Mouse (Mus musculus): Measurements from ENCODE around the gene Plekhm2.

The Plekhm2 gene

DNA sequence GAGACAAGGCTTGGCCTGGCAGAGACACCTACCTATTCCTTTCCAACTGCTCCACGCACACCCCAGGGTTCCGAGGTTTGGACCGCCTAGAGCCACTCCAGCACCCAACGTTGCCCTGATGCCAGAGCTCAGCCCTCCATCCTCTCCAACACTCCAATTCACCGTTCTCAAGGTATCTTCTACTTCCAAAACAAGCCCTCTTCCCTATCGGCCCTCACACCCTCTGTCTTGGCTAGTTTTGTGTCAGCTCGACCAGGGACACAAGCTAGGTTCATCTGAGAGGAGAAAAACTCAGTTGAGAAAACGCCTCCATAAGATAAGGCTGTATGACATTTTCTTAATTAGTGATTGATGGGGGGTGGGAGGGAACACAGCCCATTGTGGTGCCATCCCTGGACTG lies at the start of gene Plekhm2:
Gene Plekhm2, minus strand, starts transcription at position 101 of the 400 bp plus-strand sequence.
- DNase-seq (ENCODE audit: low spot score): no peak

DNA sequence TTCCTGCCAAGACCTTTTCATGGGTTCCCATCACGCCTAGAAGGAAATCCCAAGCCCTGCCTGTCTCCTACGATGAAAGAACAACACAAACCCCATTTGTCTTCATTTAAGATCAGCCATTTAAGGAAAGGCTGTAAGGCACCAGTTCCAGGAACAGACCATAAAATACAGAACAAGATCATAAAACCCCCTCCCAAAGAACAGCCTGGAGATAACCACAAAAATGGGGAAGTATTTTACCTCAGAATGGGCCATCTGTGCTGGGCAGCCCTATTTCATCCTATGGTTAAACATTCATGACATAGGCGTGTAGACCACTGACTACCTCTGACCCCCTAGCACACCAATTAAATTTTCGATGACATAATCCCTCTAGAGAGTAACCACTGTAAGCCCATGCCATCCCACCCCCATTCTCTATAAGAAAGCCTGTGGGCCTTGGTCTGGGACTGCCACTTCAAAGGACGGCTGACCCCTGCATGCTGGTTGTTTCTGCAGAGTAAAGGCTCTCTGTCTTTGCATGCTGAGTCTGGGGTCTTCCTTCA lies 49.0 kb upstream of the Plekhm2 start:
- DNase-seq (ENCODE audit: low spot score): no peak

DNA sequence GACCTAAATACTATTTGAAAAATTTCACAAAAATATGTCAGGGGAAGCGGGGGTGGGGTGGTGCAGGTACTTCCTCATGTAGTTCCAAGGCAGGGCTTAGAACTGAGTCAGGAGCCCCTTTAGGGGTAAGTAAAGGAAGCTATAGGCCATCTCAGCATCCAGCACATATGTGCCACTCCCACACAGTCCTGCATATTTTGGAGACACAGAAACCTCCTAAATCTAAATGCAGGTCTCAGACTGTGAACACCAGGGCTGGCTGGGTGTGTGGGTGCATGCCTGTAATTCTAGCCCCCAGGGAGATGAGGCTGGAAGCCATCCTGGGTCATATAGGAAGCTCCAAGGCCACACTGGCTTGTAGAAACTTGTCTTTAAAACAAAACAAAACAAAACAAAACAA lies 46.6 kb upstream of the Plekhm2 start:
- no peak for DNase-seq (ENCODE audit: low spot score)

DNA sequence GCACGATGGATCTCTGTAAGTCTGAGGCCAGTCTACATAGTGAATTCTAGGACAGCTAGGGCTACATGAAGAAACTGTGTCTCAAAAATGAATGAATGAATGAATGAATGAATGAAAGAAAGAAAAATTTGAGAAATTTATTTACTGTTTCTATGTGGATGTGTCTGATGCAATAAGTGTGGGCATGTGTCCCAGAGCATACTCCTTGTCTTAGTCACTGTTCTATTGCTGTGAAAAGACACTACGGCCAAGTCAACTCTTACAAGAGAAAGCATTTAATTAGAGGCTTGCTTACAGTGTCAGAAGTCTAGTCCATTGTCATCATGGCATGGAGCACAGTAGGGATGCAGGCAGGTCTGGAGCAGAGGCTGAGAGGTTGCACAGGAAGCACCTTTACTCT lies 44.3 kb upstream of the Plekhm2 start:
- DNase-seq (ENCODE audit: low spot score): no peak

DNA sequence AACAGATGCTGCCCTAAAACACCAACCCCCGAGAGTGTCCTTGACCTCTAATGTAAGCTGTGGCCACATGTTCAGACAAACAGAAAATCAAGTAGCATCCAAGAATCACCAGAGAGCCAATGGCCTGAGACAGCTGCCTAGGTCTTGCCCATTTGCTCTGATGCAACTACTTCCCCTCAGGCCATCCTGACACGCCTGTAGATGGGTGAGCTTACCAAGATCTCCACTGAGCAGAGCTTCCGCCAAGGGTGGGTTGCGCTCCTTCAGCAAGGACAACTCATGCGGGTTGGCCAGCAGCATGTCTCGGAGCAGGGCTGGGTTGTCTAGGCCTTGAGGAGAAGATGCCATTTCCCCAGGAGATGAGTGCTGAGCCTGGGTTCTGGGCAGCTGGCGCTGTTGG lies 43.3 kb upstream of the Plekhm2 start:
- no peak for DNase-seq (ENCODE audit: low spot score)

DNA sequence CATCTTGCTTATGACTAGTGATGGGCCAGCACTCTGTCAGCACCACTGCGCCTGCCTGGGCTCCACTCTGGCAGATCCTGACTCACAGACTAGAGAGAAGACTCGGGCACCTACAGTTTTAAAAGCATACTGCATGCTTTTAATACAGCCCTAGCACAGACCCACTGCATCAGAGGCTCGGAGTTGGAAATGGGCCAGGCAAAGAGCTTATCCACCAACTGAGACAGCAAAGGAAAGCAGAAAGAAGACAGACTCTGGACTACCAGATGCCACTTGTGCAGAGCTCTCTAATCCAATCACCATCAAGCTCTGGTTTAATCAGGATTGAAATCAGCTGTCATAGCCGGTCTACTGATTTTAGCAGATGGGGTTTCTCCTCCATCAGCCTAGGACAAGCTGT lies 40.6 kb upstream of the Plekhm2 start:
- peak; percentile 79 for DNase-seq (ENCODE audit: low spot score)

DNA sequence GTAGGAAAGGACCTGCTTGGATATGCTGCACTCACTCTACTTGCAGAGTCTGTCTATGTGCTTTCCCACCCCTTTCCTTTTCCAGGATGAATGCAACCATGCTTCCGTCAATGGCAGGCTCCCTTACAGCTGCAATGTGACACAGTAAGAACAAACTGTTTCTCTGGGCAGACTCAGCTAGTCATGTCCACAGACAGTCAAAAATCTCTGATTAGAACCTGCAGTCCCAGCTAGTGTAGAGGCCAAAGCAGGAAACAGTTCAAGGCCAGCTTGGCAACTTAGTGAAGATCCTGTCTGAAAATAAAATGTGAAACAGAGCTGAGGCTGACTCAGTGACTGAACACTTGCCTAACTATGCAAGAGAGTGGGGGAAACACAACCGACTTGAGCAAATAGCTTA lies 39.9 kb upstream of the Plekhm2 start:
- no peak for DNase-seq (ENCODE audit: low spot score)

DNA sequence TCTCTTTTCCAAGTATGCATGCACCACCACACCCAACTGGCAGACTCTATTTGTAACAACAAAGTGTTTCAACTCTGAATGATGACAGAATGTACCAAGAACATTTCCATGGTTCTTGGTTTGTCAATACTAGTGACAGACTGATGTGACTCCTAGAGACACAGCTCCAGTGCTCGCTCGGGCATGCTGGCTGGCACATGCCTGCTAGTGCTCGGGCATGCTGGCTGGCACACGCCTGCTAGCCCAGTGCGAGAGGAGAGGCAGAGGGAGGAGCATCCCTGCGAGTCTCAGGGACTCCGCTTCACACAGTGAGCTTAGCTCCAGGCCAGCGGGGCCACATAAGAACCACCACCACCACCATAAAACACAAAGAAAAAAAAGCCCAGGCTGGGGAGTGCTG lies 30.0 kb upstream of the Plekhm2 start:
- no peak for DNase-seq (ENCODE audit: low spot score)

DNA sequence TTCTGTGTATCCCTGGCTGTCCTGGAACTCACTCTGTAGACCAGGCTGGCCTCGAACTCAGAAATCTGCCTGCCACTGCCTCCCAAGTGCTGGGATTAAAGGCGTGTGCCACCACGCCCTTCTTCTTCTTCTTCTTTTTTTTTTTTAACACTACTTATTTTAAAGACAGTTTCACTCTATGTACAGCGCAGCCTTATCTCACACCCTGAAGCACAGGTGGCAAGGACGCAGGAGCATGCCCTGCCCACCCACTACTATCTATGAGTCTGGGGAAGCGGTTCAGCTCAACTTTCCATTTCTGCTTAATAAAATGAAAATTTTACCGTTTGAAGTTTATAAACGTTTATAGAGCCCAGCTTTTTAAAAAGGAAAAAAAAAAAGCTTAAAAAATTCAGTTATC lies 23.8 kb upstream of the Plekhm2 start:
- DNase-seq (ENCODE audit: low spot score): no peak

DNA sequence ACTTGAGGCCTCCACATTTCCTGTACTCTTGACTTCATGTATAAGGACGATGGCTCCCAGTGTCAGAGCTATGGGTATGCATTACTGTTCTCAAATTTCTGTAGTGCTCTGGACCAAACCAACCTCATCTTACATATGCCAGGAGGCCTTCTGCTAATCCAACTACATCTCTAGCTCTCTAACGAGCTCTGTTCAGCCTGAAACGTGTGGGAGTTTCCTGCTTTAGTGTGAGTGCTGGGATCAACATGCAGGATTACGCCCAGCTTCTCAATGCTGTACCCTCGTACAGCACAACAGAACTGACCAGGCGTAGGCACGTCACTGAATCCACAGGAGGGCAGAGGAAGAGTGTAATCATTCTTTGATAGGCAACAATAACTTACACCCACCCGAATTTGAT lies 21.8 kb upstream of the Plekhm2 start:
- no peak for DNase-seq (ENCODE audit: low spot score)

DNA sequence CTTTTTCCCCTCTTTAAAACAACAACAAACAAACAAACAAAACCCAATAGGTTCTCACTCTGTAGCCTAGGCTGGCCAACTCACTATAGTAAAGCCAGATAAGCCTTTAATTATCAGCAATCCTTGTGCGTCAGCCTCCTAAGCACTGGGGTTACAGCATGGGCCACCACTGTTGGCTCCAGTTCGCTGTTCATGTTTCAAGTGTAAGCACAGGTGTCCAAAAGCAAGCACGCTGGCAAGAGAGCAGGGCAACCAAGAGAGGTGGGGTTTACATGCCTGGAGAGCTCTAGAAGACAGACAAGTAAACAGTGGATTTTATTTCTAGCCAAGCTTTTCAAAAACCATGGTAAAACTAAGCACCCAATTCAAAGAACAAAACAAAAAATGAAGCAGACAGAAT lies 21.4 kb upstream of the Plekhm2 start:
- no peak for DNase-seq (ENCODE audit: low spot score)

DNA sequence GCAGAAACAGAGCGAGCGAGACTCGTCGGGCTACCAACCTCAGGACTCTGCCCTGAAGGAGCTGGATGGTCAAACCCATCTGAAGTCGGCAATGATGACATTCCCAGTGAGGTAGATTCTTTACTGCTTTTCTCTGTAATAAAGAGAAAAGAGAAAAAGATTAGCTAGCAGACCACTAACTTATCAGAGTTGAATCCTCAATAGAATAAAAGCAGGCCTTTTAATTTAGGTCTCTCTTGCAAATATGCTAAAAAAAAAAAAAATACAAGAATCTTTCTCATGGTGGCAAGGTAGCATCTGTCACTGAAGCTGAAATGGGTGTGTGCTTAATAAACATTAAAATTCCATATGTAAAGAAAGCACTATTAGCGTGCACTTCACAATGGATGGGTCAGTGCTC lies 20.8 kb upstream of the Plekhm2 start, which contains the start of gene Rsc1a1:
Gene Rsc1a1, minus strand, starts transcription at position 101 of the 400 bp plus-strand sequence.
- DNase-seq (ENCODE audit: low spot score): no peak

DNA sequence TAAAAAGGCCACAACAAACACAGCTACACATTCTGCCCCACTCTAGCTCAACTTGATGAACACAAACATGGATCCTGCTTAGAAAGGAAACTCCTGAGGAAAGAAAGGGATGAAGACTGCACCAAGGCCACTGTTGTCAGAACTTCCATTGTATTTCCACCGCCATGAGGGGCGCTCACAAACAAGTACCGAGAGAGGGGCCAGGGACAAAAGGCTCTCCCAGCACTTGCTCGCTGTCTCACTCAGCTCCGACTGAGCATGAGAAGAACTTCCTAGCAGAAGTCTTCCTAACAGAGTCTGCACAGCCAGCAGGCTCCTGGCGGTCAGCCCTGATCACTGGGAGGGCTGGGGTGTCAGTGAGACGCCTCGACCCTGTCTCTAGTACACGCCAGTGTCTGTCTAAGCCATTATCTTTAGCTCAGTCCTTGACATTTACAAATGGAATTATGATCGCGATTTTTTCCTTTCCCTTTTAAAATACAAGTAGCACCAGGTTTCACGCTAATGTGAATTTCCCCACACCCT lies 18.1 kb upstream of the Plekhm2 start:
- DNase-seq (ENCODE audit: low spot score): no peak

DNA sequence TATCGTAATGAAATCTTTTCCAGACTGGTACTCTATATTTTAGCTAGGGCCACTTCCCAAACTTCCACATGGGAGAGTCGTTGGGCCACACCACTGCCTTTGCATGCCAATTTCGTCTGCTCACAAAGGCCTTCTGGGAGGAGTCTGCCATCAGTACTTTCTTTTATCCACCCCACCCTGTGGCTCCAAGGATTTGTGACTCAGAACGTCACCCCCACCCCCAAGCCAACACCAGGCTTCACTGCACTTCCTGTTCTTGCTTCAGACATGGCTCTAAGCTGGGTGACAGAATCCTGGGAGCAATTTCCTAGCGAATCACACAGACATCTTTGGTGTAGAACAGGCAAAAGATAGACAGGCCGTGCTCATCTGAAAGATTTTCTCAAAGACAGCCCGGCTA lies 17.1 kb upstream of the Plekhm2 start:
- DNase-seq (ENCODE audit: low spot score): no peak

DNA sequence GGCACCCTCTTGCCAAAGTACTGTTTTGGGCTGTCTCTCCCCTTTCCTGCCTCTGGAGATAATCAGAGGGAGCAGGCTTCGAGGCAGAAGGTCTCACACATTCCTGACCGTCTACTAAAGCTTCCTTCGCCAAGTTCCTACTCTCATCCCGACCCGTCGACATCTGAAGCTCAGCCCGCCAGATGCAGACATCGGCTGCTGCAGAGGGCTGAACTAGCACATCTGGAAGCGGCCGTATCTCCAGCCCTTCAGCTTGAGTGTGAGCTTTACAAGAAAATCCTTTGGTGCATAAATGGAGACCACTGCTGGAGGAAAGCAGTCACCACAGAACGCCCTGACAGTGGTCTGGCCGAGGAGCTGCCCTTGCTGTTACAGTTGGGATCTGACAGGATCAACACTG lies 16.2 kb upstream of the Plekhm2 start:
- no peak for DNase-seq (ENCODE audit: low spot score)

DNA sequence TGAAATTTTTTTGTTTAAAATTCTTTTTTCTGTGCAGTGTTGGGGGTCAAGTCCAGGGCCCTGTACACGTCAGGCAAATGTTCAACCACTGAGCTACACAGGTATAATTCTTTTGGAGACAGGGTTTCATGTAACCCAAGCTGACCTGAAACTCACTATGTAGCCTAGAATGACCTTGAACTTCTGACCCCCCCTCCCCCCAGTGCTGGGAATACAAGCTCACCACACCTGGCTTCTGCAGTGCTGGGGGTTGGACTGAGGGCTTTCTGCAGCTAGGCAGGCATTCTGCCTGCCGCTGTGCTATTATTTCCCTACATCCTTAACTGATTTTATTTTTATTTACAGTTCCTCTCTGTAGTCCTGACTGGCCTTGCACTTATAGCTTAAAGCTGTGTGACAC lies 14.3 kb upstream of the Plekhm2 start:
- no peak for DNase-seq (ENCODE audit: low spot score)

DNA sequence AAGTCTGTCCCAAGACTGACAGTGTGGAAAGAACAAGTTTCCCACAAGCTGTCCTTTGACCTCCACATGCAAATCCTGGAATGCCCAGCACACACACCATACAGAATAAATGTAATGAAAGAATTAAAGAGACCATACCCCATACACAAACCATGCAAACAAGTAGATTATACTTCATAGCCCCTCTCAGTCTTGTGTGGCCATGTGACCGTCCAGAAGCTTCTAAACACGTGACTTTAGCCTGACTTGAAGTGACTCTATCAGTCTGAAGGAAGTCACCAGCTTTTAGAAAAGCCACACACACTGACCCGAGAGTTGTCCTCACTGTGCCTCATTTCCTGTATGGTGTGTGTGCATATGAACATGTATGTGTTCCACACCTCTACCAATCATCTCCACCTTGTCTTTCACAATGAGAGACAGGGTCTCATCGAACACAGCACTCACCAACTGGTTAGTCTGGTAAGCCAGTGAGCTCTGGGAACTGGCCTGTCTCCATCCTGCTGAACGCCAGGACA lies 11.8 kb upstream of the Plekhm2 start:
- no peak for DNase-seq (ENCODE audit: low spot score)

DNA sequence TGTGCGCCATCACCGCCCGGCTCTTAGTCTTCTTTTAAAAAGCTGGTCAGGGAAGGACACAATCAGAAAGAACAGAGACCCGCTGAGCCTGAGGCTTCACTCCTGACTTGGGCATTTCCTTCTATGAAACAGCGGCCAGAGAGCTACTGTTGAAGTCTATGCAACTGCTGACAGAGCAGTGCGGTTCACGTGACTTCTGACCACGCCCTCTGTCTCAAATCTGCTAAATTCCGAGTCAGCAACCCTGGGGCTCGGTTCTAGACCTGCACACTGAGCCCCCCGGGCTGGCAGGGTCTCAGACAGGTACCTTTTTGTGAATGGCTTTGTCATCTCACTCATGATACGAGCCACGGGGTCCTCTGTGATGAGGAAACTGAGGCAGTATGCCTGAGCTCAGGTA lies 7.6 kb upstream of the Plekhm2 start:
- no peak for DNase-seq (ENCODE audit: low spot score)

DNA sequence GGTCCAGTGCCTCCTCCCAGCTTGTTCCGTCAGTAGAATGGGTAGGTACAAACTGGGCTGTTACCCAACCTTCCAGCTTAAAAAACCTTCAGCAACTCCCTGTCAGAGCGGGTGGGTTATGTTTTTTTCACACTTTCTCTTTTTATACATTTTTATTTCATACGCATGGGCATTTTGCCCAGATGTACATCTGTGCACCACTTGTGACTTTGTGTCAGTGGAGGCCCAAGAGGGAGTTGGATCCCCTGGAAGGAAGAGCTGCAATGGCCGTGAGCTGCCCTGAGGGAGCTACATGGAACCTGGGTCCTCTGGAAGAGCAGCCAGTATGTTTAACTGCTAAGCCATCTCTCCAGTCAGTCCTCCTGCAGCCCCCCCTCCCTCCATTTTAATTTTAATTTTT lies 6.7 kb upstream of the Plekhm2 start:
- no peak for DNase-seq (ENCODE audit: low spot score)

DNA sequence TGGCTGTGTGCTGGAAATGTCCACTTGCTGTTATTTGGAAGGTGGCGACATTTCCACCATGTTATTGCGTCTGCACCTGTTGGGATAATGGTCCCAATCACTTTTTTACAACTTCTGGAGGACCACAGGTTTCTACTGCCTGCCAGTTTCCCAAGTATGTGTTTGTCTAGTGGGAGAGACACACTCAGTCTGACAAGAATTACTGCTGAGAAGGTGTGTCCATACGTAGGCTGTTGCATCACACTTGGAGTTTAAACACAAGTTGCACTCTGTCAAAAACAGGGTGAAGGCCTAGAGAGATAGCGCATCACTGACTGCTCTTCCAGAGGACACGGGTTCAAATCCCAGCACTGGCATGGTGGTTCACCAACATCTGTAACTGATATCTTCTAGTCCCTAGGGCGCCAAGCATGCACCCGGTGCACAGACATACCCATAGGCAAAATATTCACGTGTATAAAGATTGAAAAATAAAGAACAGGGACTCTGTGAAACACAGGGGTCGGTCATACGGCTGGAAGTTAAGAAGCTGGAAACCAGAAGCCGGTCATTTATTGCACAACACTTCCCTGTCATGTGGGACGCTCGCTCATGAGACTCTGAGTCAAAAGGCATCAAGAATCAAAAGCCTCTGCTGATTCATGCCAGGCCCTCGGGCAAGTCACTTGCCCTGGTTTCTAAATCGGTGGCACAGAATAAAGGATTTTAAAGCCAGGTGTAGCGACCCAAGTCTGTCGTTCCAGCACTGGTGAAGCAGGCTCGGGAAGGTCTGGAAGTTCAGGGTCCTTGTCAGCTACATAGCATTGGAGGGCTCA lies 5.4 kb upstream of the Plekhm2 start:
- peak; percentile 53 for DNase-seq (ENCODE audit: low spot score)

DNA sequence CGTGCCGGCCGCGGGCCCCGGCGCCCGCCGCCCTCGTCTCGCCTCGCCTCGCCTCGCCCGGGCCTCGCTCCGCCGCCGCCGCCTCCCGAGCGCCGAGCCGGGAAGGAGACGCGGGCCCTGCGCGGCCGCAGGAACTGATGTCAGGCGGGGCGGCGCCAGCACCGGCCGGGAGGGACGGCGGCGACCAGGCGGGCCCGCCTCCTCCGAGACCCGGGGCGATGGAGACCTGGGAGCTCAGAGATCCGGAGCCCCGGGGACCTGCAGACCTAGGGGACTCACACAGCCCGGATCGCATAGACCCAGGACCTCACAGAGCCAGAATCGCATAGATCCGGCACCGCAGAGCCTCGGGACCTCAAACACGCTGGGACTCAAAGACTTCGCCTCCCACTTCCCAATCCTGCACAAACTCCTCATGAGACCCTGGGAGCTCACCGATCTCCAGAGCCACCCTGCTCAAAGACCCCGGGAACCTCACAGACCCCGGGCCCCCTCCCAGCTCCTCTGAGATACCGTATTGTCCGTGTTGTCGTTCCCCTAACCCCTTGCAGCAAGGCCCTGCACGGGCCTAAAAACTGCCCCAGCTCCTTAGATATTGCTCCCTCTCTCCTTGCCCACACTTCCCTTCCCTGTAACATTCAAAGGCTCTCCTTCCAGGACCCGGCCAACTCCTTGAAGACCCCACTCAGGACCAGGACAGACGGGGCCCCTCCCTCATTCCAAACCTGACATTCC lies 521 bp downstream of the Plekhm2 start:
- DNase-seq (ENCODE audit: low spot score): peak; percentile 70

DNA sequence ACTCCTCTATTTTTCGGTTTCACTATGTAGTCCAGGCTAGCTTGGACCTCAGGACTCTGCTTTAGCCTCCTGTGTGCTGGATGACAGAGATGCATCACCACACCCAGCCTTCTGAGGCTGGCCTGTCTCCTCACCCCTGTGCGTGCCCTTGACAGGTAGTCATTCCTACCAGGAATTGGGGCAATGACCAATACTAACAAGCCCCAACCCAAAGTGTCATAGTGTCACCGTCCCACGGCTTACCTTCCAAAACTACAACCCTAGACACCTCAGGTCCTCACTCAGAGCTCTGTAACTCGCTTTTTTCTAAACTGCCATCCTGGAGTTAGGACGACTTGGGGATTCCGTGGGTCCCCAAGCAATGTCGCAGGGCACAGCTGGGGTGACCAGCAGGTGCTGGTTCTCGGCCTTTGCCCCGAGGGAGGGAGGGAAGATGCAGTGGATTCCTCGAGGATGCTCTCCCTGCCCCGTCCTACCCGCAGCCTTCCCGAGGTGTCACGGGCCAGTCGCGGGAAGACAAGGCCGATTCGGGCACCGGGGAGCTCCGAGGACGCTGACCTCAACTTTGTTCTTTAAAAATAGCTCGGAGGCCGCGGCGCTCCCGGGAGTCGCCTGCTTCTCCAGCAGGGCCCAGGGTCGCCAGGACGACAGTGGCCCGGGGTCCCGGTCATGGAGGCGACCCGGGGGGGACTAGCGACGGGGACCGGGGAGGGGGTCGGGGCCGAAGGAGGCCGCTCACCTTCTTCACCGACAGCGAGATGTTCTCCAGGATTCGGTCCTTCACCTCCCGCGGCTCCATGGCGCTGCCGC lies 1.4 kb downstream of the Plekhm2 start:
- no peak for DNase-seq (ENCODE audit: low spot score)

All from layer of hippocampus, adult 11-12 months (tissue).